Mouse (Mus musculus): ENCODE measurements at regions not wholly inside any gene's neighbourhood (a gene's known extent, or its start where the extent isn't known, plus 50 kb on each side); places are given as distances from the start of the nearest gene placed in this dataset.

DNA sequence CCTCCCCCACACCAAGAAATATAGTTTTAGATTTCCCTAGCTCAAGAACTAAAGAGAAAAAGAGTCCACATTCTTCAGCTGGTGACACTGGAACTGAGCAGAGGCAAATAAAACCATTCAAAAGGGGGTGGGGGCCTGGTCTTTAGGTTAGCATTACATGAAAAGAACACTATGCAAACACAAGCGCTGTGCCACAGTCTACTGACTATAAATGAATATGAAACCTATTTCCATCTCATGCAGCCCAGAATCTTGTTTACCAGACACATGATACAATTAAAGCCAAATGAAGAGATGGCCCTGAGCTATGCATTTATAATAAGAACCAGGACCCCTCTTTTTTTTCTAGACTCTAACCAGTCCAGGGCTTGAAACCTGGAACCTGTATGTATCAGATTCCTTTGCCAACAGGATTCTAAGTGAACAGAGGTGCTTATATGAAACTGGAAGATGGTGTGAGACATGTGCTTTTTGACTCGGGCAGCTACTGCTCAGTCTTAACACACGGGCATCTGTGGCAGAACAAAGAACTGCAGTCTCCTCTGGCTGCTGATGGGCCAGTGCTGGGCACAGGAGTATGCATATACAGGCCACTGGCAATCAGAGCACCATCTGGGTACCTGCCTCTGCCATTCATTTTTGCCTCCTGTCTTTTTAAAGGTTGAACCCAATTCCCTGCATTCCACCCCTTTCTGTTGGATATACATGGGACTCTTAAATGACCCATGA is 308.5 kb downstream of the Sox4 start:
- Histone ChIP-seq H3K27ac (no peak overlapping the region), H3K9ac (no peak overlapping the region), H3K27me3 (no peaks in the 10 kb centered on the region), H3K4me2 (no peak overlapping the region), H3K36me3 (replicated peaks) (no peaks in the 10 kb centered on the region), H3K4me1 (no peaks in the 10 kb centered on the region), H3K9me3 (no peaks in the 10 kb centered on the region), H3K4me3 (replicated peaks) (no peak overlapping the region)
- no peak for ATAC-seq (ENCODE audit: low FRiP score)
- 65% methylated on average over 3 of the region's 3 CpGs for WGBS

DNA sequence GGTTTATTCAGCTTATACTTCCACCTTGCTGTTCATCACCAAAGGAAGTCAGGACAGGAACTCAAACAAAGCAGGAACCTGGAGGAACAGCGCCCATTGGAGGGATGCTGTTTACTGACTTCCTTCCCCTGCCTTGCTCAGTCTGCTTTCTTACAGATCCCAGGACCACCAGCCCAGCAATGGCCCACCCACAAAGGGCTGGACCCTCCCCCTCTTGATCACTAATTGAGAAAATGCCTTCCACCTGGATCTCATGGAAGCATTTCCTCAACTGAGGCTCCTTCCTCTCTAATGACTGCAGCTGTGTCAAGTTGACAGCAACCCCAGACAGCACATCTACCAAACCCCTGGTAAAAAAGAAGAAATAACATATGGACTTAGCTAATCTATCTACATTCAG is 312.7 kb downstream of the Sox4 start:
- Histone ChIP-seq H3K27me3 (no peaks in the 10 kb centered on the region), H3K27ac (no peak overlapping the region), H3K9me3 (no peaks in the 10 kb centered on the region), H3K4me2 (no peak overlapping the region), H3K4me3 (replicated peaks) (no peak overlapping the region), H3K4me1 (peaks cover under 1% of the 10 kb centered on the region; the same call in 1 of the 2 replicates), H3K36me3 (replicated peaks) (no peaks in the 10 kb centered on the region), H3K9ac (no peak overlapping the region)
- no peak for ATAC-seq (ENCODE audit: low FRiP score)
- 73% methylated on average over 1 of the region's 1 CpGs for WGBS

DNA sequence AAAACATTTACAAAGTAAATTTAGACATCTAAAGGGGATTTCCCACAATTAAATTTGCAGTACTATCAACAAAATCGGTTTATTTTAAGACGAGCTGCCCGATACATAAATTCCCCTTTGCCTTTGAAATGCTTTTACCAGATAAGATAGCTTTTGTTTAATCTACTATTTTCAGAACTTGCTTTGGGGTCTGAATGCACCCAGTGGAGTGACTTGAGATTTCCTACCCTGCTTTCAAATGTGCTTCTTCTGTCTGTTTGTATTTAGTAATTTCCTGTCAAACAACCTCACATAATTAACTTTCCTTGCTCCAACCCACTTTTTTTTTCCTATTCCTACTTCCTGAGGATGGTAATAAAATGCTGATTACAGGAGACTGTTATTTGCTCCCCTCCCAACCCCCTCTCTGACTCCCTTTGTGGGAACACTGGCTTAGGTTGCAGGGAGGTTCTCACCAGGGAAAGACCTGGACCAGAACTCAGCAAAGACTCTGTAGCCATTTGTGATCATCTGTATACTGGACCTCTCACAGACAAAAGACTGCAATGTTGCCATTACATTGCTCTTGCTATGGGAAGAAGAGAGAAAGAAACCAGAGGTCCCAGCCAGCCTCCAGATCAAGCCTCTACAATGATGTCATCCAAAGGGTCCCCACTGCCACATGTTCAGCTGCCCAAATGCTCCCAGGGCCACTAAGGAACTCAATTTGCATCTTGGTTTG is 318.1 kb downstream of the Sox4 start:
- Histone ChIP-seq H3K27me3 (no peaks in the 10 kb centered on the region), H3K4me3 (replicated peaks) (no peak overlapping the region), H3K4me1 (peaks cover 19% of the 10 kb centered on the region), H3K9me3 (no peaks in the 10 kb centered on the region), H3K9ac (no peak overlapping the region), H3K36me3 (replicated peaks) (peaks cover 9% of the 10 kb centered on the region; the same call in 1 of the 2 replicates), H3K4me2 (no peak overlapping the region), H3K27ac (peak overlapping the region; percentile 51; the same call in 1 of the 2 replicates)
- 84% methylated on average over 3 of the region's 3 CpGs for WGBS
- ATAC-seq (ENCODE audit: low FRiP score): peak; percentile 25; the same call in 1 of the 2 replicates

DNA sequence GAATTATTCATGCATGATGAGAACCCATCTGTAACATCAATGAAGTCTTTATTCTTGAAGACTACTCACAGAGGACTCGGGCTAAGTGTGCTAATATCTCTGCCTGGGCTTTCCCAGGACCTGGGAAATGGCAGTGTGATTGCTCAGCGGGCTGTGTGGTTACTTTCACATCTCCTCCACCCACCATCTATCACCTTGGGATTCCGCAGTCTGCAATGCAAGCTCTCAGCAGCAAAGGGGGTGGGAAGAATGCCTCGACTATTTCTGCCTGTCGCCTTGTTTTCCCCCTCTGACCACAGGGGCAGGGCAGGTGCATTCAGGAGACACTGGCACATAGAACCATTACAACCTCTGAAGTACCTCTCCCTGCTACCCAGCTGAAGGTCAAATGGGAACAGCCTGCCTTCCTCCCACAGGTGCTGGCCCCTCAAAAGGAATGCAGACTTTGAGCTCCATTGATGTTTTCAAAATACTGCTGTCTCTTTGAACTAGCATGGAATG is 319.9 kb downstream of the Sox4 start:
- H3K9me3 ChIP-seq: no peaks in the 10 kb centered on the region
- H3K4me2 ChIP-seq: no peak overlapping the region
- 23% methylated on average over 5 of the region's 5 CpGs for WGBS
- H3K4me1 ChIP-seq: peaks cover 36% of the 10 kb centered on the region
- peak overlapping the region; percentile 50 for H3K27ac ChIP-seq
- no peaks in the 10 kb centered on the region for H3K27me3 ChIP-seq
- H3K9ac ChIP-seq: no peak overlapping the region
- H3K4me3 ChIP-seq (replicated peaks): no peak overlapping the region
- ATAC-seq (ENCODE audit: low FRiP score): peak; percentile 37; the same call in 1 of the 2 replicates
- H3K36me3 ChIP-seq (replicated peaks): peaks cover 9% of the 10 kb centered on the region; the same call in 1 of the 2 replicates

DNA sequence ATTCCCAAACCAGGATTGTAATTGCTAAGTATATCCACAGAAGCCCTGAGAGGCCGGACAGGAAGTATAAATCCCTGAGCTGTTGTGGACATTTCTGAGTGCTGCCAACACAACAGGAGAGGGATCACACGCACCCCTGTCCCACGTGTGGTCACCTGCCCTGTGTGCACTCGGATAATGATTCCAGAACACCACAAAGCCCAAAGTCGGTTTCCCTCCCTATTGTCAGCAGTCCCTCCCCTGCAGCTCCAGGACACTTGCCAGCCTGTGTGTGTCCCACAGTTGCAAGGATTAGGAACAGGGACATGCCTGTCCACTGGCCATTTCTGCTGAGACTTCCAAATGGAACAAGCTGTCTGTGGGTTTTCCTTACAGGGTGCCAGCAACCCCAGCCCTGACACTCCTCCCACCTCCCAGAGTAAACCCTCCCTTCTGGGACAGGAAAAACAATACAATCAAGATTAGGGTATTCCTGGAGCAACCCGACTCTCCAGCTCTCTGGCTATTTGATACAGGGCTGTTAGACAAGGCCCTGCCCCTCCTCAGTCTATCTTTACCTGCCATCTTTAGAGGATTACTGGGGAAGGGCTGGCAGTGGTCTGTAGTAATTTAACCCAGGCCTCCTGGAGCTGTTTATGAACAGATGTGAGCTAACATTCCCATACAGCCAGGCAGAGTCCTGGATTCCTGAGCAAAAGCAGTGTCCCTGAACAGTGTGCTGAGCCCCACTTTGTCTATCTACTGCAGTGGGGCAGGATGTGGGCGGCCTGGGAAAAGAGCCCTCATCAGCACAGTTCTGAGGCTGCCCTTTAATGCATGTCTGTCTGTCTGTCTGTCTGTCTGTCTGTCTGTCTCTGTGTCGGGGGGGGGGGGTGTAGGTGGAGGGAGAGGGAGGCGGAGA is 323.8 kb downstream of the Sox4 start:
- 39% methylated on average over 9 of the region's 9 CpGs for WGBS
- Histone ChIP-seq H3K4me1 (peaks cover 30% of the 10 kb centered on the region), H3K36me3 (replicated peaks) (peaks cover 9% of the 10 kb centered on the region; the same call in 1 of the 2 replicates), H3K27ac (peak overlapping the region; percentile 73), H3K4me2 (no peak overlapping the region), H3K4me3 (replicated peaks) (no peak overlapping the region), H3K27me3 (no peaks in the 10 kb centered on the region), H3K9me3 (no peaks in the 10 kb centered on the region), H3K9ac (no peak overlapping the region)
- no peak; the same call in 1 of the 2 replicates for ATAC-seq (ENCODE audit: low FRiP score)

DNA sequence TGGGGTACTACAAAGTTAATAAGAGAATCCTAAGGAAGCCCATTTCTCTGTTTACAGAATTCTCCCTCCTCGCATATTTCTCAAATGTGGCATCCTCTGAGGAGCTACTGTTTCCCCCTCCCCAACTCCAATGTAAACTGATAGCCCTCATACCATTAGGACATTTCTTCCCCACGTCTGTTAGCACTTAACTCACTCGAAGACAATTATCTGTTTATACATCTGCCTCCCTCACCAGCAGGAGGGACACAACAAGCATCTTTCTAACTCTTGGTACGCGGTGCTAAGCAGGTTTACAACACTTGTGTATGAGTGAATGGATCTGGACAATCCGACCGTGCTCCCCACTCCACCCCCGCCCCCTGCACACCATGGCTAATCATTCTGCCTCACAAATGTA is 324.8 kb downstream of the Sox4 start:
- ATAC-seq (ENCODE audit: low FRiP score): no peak

DNA sequence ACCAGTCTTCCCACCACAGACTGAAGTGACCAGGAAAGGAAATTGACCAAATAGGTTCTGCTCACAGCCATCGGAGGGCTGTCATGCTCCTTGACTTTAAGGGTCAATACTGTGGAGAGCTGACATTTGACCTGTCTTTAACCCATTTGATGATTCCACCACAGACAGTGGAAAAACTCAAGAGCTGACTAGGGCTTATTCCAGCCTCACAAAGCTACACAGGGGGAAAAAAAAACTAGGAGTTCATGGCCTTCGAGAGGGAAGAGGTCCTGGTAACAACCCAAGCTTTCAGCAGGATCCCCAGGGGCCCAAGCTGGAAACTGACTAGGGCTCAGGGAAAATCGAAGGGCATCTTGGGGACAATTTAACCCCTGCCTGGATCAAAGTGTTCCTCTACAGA is 334.6 kb downstream of the Sox4 start:
- Histone ChIP-seq H3K4me1 (peaks cover 6% of the 10 kb centered on the region; the same call in 1 of the 2 replicates), H3K4me2 (no peak overlapping the region), H3K4me3 (replicated peaks) (no peak overlapping the region), H3K9ac (no peak overlapping the region), H3K36me3 (replicated peaks) (no peaks in the 10 kb centered on the region), H3K9me3 (no peaks in the 10 kb centered on the region), H3K27ac (no peak overlapping the region), H3K27me3 (no peaks in the 10 kb centered on the region)
- WGBS: 51% methylated on average over 3 of the region's 3 CpGs
- ATAC-seq (ENCODE audit: low FRiP score): no peak

More for the DNA sequence above, 324.8 kb downstream of the Sox4 start:
- no peak overlapping the region for H3K4me2 ChIP-seq
- no peaks in the 10 kb centered on the region for H3K9me3 ChIP-seq
- no peak overlapping the region for H3K9ac ChIP-seq
- peaks cover 29% of the 10 kb centered on the region for H3K4me1 ChIP-seq
- no peaks in the 10 kb centered on the region for H3K27me3 ChIP-seq
- 59% methylated on average over 8 of the region's 8 CpGs for WGBS
- H3K4me3 ChIP-seq (replicated peaks): no peak overlapping the region
- peaks cover 9% of the 10 kb centered on the region; the same call in 1 of the 2 replicates for H3K36me3 ChIP-seq (replicated peaks)
- H3K27ac ChIP-seq: 0 out of 2 replicates have a peak overlapping the region, but pooled peaks have one; percentile 3

DNA sequence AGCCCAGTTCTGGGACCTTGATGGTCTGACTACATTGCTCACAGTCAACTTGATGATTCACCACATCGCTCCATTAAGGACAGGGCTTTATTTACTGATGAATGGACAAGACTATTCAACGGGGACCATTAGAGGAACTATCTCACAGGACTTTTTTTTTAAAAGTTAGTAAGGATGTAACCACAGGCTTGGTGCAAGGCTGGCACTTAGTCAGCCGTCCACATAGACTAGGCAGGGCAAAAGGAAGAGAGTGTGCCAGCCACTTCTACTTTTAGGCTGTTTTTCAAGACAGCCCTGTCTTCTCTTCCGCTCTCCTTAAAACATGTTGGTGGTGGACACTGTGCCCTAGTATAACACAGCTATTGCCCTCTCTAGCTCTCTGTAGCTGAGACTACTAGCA is 336.0 kb downstream of the Sox4 start:
- no peaks in the 10 kb centered on the region for H3K9me3 ChIP-seq
- WGBS: 91% methylated on average over 4 of the region's 4 CpGs

DNA sequence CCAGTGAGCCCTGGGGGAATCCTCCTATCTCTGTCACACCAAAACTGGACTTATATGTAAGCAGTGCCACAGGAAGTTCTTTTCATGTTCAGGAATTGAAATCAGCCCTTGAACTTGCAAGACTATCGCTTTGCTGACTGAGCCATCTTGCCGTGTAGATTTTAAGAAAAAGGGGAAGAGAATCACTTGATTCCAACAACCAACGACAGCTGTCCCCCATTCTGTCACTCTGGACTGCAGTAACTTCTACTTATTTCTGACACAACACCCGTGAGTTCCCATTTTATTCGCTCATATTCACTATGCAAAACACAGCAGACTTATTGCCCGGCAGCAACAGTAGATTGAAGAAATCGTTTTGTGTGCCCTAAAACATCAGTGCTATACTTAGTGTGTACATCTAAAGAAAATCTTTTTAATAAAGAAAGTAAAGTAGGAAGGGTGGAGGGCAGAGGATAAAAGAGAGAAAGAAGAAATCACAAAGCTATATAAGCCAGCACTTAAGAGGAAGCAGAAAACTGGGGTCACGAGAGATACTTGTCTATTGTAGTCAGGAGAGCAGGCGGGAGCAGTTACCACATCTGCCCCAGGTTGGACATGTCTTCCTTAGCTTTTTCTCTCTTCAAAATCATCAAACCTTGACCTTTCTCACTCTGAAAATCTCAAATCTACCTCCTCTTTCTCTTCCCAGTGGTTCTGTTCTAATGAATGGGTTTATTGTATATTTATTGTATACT is 336.7 kb downstream of the Sox4 start:
- 89% methylated on average over 9 of the region's 9 CpGs for WGBS
- Histone ChIP-seq H3K4me2 (no peak overlapping the region), H3K9me3 (no peaks in the 10 kb centered on the region), H3K9ac (no peak overlapping the region), H3K4me3 (replicated peaks) (no peak overlapping the region), H3K27ac (no peak overlapping the region), H3K27me3 (no peaks in the 10 kb centered on the region), H3K4me1 (peaks cover 6% of the 10 kb centered on the region; the same call in 1 of the 2 replicates), H3K36me3 (replicated peaks) (0 out of 2 replicates have a peak, but pooled peaks cover 5% of the 10 kb centered on the region)
- no peak for ATAC-seq (ENCODE audit: low FRiP score)

More for the DNA sequence above, 336.0 kb downstream of the Sox4 start:
- no peak overlapping the region for H3K4me2 ChIP-seq
- ATAC-seq (ENCODE audit: low FRiP score): no peak
- H3K4me3 ChIP-seq (replicated peaks): no peak overlapping the region
- peaks cover 6% of the 10 kb centered on the region; the same call in 1 of the 2 replicates for H3K4me1 ChIP-seq
- H3K9ac ChIP-seq: no peak overlapping the region
- H3K36me3 ChIP-seq (replicated peaks): 0 out of 2 replicates have a peak, but pooled peaks cover 2% of the 10 kb centered on the region
- H3K27ac ChIP-seq: no peak overlapping the region
- H3K27me3 ChIP-seq: no peaks in the 10 kb centered on the region

DNA sequence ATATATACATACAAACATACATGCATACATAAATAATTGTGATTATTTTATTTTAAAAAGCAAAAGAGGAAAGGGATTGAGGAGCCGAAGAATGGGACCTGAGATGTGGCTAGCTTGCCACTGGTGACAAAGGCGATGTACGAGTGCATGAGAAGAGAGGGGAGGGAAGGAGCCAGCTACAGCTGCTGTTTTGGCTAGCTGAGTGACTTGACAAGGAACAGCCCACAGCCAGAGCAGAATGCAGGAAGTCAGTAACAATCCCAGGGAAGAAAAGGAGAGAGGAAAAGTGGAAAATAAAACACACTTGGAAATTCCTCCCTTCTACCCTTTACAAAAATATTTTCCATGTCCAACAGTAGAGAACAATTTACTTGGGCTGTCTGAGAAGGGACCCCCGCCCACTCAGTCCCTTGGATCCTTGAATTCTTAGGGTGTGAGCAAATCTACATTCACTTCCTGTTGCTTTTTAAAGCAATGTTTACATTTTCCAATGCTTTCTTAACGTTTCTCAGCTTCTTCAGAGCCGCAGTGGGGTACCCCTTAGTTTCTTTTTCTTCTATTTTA is 345.9 kb downstream of the Sox4 start:
- 68% methylated on average over 6 of the region's 6 CpGs for WGBS
- 0 out of 2 replicates have a peak overlapping the region, but pooled peaks have one; percentile 36 for H3K27ac ChIP-seq
- H3K4me1 ChIP-seq: no peaks in the 10 kb centered on the region; the same call in 1 of the 2 replicates
- H3K27me3 ChIP-seq: no peaks in the 10 kb centered on the region
- ATAC-seq (ENCODE audit: low FRiP score): no peak
- no peak overlapping the region for H3K9ac ChIP-seq
- no peak overlapping the region for H3K4me2 ChIP-seq
- H3K4me3 ChIP-seq (replicated peaks): no peak overlapping the region
- 0 out of 2 replicates have a peak, but pooled peaks cover 4% of the 10 kb centered on the region for H3K36me3 ChIP-seq (replicated peaks)
- no peaks in the 10 kb centered on the region for H3K9me3 ChIP-seq

DNA sequence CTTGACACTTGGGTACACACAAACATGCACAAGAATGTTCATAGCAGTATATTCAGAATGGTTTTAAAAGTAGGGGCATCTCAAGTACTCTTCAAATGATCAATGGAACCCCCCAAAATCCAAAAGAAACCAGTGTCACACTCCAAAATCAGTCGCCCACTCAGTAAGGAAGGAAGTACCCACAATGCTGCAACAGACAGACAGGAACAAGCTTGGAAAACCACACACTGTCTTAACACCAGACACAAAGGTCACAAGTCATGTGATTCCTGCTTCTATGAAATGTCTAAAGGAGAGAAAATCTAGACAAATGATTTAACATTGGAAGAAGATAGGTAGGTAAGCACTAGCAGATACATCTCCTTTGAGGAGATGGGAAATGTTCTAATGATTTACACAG is 346.9 kb downstream of the Sox4 start:
- no peaks in the 10 kb centered on the region for H3K9me3 ChIP-seq
- no peak overlapping the region for H3K4me3 ChIP-seq (replicated peaks)
- no peak for ATAC-seq (ENCODE audit: low FRiP score)
- no peaks in the 10 kb centered on the region for H3K27me3 ChIP-seq
- no peaks in the 10 kb centered on the region for H3K4me1 ChIP-seq
- 89% methylated on average over 1 of the region's 1 CpGs for WGBS
- H3K9ac ChIP-seq: no peak overlapping the region
- H3K4me2 ChIP-seq: no peak overlapping the region
- H3K36me3 ChIP-seq (replicated peaks): no peaks in the 10 kb centered on the region
- no peak overlapping the region for H3K27ac ChIP-seq
